Mouse (Mus musculus): ENCODE results near the gene Rps8. TPM values are rescaled to one million over a fixed set of nuclear protein-coding genes. Genes with fewer than 3 reads are reported as not detected.

Rps8 gene
- polyA plus RNA-seq, 1 experiment from 2014 or later, result 599 TPM

Small RNA genes lying within 50 kb of the gene (microRNA-seq; reads per million reads assigned to microRNA genes)
- gene Gm22398, result not detected

Other genes starting within 250 kb of the Rps8 start
- gene Urod, start 161.8 kb downstream of the Rps8 start, polyA plus RNA-seq (2014; fragmentation: Nextera tagmentation; extraction: Ambion mirVana), result 48.6 and 54.8 TPM in 2 replicates
- gene Hectd3, start 160.9 kb downstream of the Rps8 start, polyA plus RNA-seq (2014; fragmentation: Nextera tagmentation; extraction: Ambion mirVana), result 17.2 and 18.6 TPM in 2 replicates
- 49.7 and 52.0 TPM in 2 replicates for gene Eif2b3, start 136.8 kb downstream of the Rps8 start, polyA plus RNA-seq (2014; fragmentation: Nextera tagmentation; extraction: Ambion mirVana)
- 4.0 and 4.5 TPM in 2 replicates for gene Ptch2, start 60.2 kb downstream of the Rps8 start, polyA plus RNA-seq (2014; fragmentation: Nextera tagmentation; extraction: Ambion mirVana)
- 3.2 and 3.4 TPM in 2 replicates for gene Btbd19, start 30.5 kb downstream of the Rps8 start, polyA plus RNA-seq (2014; fragmentation: Nextera tagmentation; extraction: Ambion mirVana)
- gene Tctex1d4, start 29.4 kb downstream of the Rps8 start, polyA plus RNA-seq (2014; fragmentation: Nextera tagmentation; extraction: Ambion mirVana), result not detected in 2 replicates
- gene Plk3, start 22.3 kb downstream of the Rps8 start, polyA plus RNA-seq (2014; fragmentation: Nextera tagmentation; extraction: Ambion mirVana), result 15.7 and 17.5 TPM in 2 replicates
- gene Kif2c, start 26.4 kb upstream of the Rps8 start, polyA plus RNA-seq (2014; fragmentation: Nextera tagmentation; extraction: Ambion mirVana), result 7.2 and 16.0 TPM in 2 replicates
- gene Tmem53, start 95.7 kb upstream of the Rps8 start, polyA plus RNA-seq (2014; fragmentation: Nextera tagmentation; extraction: Ambion mirVana), result 9.1 and 12.2 TPM in 2 replicates
- 0.54 and 0.73 TPM in 2 replicates for gene Armh1, start 95.9 kb upstream of the Rps8 start, polyA plus RNA-seq (2014; fragmentation: Nextera tagmentation; extraction: Ambion mirVana)

All from midbrain, embryonic 14.5 days (tissue).